Mouse (Mus musculus): Measurements from ENCODE around the gene Tkt.
"Not testable (repeated sequence)": the region's sequence is repeated elsewhere in the genome, so short reads cannot be mapped to it uniquely, and the experiment has no call there.

DNA sequence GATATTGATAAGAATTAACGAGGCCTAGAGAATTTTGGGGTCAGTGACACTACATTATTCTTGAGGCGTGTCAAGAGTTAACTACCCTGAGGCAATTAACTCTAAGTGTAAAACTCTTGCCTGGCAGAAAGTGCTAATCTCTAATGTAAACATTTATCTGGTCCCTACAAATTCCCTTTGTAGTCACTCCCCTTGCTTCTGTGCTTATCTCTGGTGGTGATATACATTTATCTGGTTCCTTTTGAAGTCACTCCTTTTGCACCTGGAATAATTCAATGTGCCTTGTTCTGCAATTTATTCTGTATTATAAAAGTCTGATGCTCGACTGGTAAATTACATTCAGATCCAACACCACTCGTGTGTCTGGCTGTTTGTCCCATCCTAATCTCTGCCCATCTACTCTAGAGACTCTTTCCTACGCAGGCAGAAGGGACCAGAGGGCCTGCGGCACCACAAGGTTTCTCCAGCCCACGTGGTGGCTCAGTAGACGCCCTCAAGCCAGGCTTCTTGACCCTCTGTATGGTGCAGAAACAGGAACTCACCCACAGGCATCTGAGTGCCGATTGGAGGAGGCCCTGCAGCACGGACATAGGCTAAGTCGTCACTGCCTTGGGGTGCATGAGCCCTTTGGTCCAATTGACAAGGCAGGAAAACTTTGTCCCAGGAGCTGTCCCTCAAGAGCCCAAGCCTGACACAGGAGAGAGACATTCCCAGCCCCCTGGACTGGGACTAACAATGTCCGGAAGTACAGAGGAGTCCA, 29.3 kb downstream of the Tkt start:
- not testable (repeated sequence) for TF ChIP-seq CTCF (IDR thresholded peaks at IDR 0.05; ENCODE audit: borderline replicate concordance, extremely low read depth, insufficient read depth, insufficient read length); POLR2A (IDR thresholded peaks at IDR 0.05; ENCODE audit: borderline replicate concordance, extremely low read depth, insufficient read depth, insufficient read length, poor library complexity, severe bottlenecking)

Measured in brain, embryonic 14.5 days (tissue).